Mouse (Mus musculus) CH12.LX (cell line): ENCODE measurements around the gene Acad12. TPM values are rescaled to one million over a fixed set of nuclear protein-coding genes. Genes with fewer than 3 reads are reported as not detected.

Experiments used
- DNase-seq: peaks from one replicate; pipeline ENCODE4 v3.0.0-alpha.2; 2013; ENCODE audit errors: extremely low read depth
- H3K27ac ChIP-seq: 2 replicates; pipeline ENCODE4 v1.5.1; 2012; ENCODE audit warnings: low read depth, mild to moderate bottlenecking, control low read depth, moderate library complexity; ENCODE audit not compliant: insufficient read depth
- H3K27me3 ChIP-seq: replicated peaks from 2 replicates; pipeline ENCODE3; 2012; ENCODE audit warnings: inconsistent platforms
- H3K36me3 ChIP-seq, 2 experiments: replicated peaks in 1 of 2; 2 replicates each; pipeline versions ENCODE3 to v1.6.1; 2012; ENCODE audit warnings: inconsistent platforms in 1 of 2, low read length in 1 of 2, mild to moderate bottlenecking in 1 of 2, mixed read lengths in 1 of 2, moderate library complexity in 1 of 2; ENCODE audit not compliant: control insufficient read depth in 1 of 2, insufficient read depth in 1 of 2
- H3K4me1 ChIP-seq, 2 experiments: 2 replicates each; pipeline ENCODE4 v1.6.1; 2012; ENCODE audit warnings: inconsistent platforms in 1 of 2, moderate library complexity in 1 of 2; ENCODE audit not compliant: insufficient read depth in 2 of 2, control insufficient read depth in 1 of 2
- H3K4me2 ChIP-seq: 2 replicates; pipeline ENCODE4 v1.6.1; 2012; ENCODE audit warnings: low read depth, mild to moderate bottlenecking, control low read depth; ENCODE audit not compliant: poor library complexity, insufficient read depth, severe bottlenecking
- H3K4me3 ChIP-seq, 3 experiments: fragments of 150-350 bp in 1 of 3; sonication (generic) in 1 of 3; replicated peaks in 1 of 3; 2 replicates each; pipeline versions ENCODE3 to v1.5.1; 2011 to 2012; ENCODE audit warnings: low read depth in 2 of 3, low read length in 2 of 3, mild to moderate bottlenecking in 2 of 3, moderate library complexity in 2 of 3, control low read depth in 1 of 3, improper control_type of control experiment in 1 of 3, inconsistent platforms in 1 of 3, mixed read lengths in 1 of 3; ENCODE audit not compliant: poor library complexity in 1 of 3
- H3K79me2 ChIP-seq: replicated peaks from 2 replicates; pipeline ENCODE4 v1.6.1; 2012; ENCODE audit warnings: mild to moderate bottlenecking, moderate library complexity; ENCODE audit not compliant: control insufficient read depth, poor library complexity, insufficient read depth, severe bottlenecking; ENCODE audit errors: extremely low read depth
- H3K9ac ChIP-seq: 2 replicates; pipeline ENCODE4 v1.6.1; 2012; ENCODE audit warnings: low read depth, mild to moderate bottlenecking, control low read depth, moderate library complexity; ENCODE audit not compliant: insufficient read depth
- H3K9me3 ChIP-seq: replicated peaks from 2 replicates; pipeline ENCODE3; 2012; ENCODE audit warnings: low read length, inconsistent platforms, mixed read lengths
- BHLHE40 ChIP-seq: IDR thresholded peaks from 2 replicates; pipeline ENCODE4 v1.6.1; 2011; ENCODE audit warnings: mild to moderate bottlenecking, low read depth, low read length, improper control_type of control experiment
- CHD1 ChIP-seq: IDR thresholded peaks from 2 replicates; pipeline ENCODE4 v1.6.1; 2012; ENCODE audit warnings: low read depth, low read length, improper control_type of control experiment, inconsistent platforms
- CHD2 ChIP-seq: IDR thresholded peaks from 2 replicates; pipeline ENCODE4 v1.6.1; 2011; ENCODE audit warnings: low read length, improper control_type of control experiment
- E2F4 ChIP-seq: IDR thresholded peaks from 2 replicates; pipeline ENCODE4 v1.6.1; 2011; ENCODE audit warnings: low read depth, low read length, improper control_type of control experiment; ENCODE audit not compliant: insufficient replicate concordance
- EP300 ChIP-seq: IDR thresholded peaks from 2 replicates; pipeline ENCODE4 v1.6.1; 2011; ENCODE audit warnings: low read length, improper control_type of control experiment
- ETS1 ChIP-seq: conservative IDR thresholded peaks from 2 replicates; pipeline ENCODE4 v1.6.1; 2012; ENCODE audit warnings: low read depth, mild to moderate bottlenecking, inconsistent platforms, low read length, improper control_type of control experiment, moderate library complexity
- IRF4 ChIP-seq: IDR thresholded peaks from 2 replicates; pipeline ENCODE4 v1.6.1; 2014; ENCODE audit warnings: low read depth, mild to moderate bottlenecking, inconsistent platforms, low read length, improper control_type of control experiment
- JUN ChIP-seq: IDR thresholded peaks from 2 replicates; pipeline ENCODE4 v1.6.1; 2011; ENCODE audit warnings: low read depth, mild to moderate bottlenecking, low read length, improper control_type of control experiment, moderate library complexity; ENCODE audit not compliant: insufficient read depth
- KAT2A ChIP-seq: IDR thresholded peaks from 2 replicates; pipeline ENCODE4 v1.6.1; 2012; ENCODE audit warnings: low read length, improper control_type of control experiment, inconsistent platforms; ENCODE audit not compliant: insufficient replicate concordance
- MAX ChIP-seq: IDR thresholded peaks from 2 replicates; pipeline ENCODE4 v1.6.1; 2011; ENCODE audit warnings: low read length, improper control_type of control experiment
- MAZ ChIP-seq: IDR thresholded peaks from 2 replicates; pipeline ENCODE4 v1.6.1; 2012; ENCODE audit warnings: low read depth, mild to moderate bottlenecking, inconsistent platforms, low read length, improper control_type of control experiment, moderate library complexity
- MEF2A ChIP-seq: IDR thresholded peaks from 2 replicates; pipeline ENCODE4 v1.6.1; 2014; ENCODE audit warnings: low read depth, mild to moderate bottlenecking, inconsistent platforms, low read length, improper control_type of control experiment, borderline replicate concordance
- MXI1 ChIP-seq: IDR thresholded peaks from 2 replicates; pipeline ENCODE4 v1.6.1; 2011; ENCODE audit warnings: mild to moderate bottlenecking, low read depth, low read length, improper control_type of control experiment
- NELFE ChIP-seq: IDR thresholded peaks from 2 replicates; pipeline ENCODE4 v1.6.1; 2011; ENCODE audit warnings: low read depth, low read length, improper control_type of control experiment
- PAX5 ChIP-seq: IDR thresholded peaks from 2 replicates; pipeline ENCODE4 v1.6.1; 2012; ENCODE audit warnings: low read length, inconsistent platforms, mixed read lengths
- POLR2AphosphoS2 ChIP-seq: IDR thresholded peaks from 2 replicates; pipeline ENCODE4 v1.6.1; 2011; ENCODE audit warnings: low read depth, low read length, improper control_type of control experiment
- SIN3A ChIP-seq: IDR thresholded peaks from 2 replicates; pipeline ENCODE4 v1.6.1; 2012; ENCODE audit warnings: low read length, improper control_type of control experiment, inconsistent platforms
- TBP ChIP-seq: conservative IDR thresholded peaks from 2 replicates; pipeline ENCODE4 v1.6.1; 2011; ENCODE audit warnings: low read depth, low read length, improper control_type of control experiment
- TCF12 ChIP-seq: IDR thresholded peaks from 2 replicates; pipeline ENCODE4 v1.6.1; 2014; ENCODE audit warnings: low read depth, mild to moderate bottlenecking, inconsistent platforms, low read length, improper control_type of control experiment
- UBTF ChIP-seq: IDR thresholded peaks from 2 replicates; pipeline ENCODE4 v1.6.1; 2012; ENCODE audit warnings: low read depth, mild to moderate bottlenecking, inconsistent platforms, low read length, improper control_type of control experiment, moderate library complexity
- USF2 ChIP-seq: conservative IDR thresholded peaks from 2 replicates; pipeline ENCODE4 v1.6.1; 2011; ENCODE audit warnings: low read depth, low read length, improper control_type of control experiment
- ZC3H11A ChIP-seq: IDR thresholded peaks from 2 replicates; pipeline ENCODE4 v1.6.1; 2012; ENCODE audit warnings: low read depth, mild to moderate bottlenecking, inconsistent platforms, low read length, improper control_type of control experiment
- ZKSCAN1 ChIP-seq: IDR thresholded peaks from 2 replicates; pipeline ENCODE4 v1.6.1; 2012; ENCODE audit warnings: low read depth, inconsistent platforms, low read length, improper control_type of control experiment, borderline replicate concordance
- ZNF384 ChIP-seq: IDR thresholded peaks from 2 replicates; pipeline ENCODE4 v1.6.1; 2012; ENCODE audit warnings: low read depth, low read length, improper control_type of control experiment, inconsistent platforms
- dilution Hi-C: fragments of 300-500 bp; cut with MboI; formaldehyde crosslinking; loops from 2 replicates; pipeline ENCODE4 v1.14.3; 2020; ENCODE audit warnings: low sequenced_read_pairs; ENCODE audit not compliant: extremely low pct_unique_long_range_greater_than_20kb, extremely low pct_ligation_motif_present
- in situ Hi-C: fragments of 300-500 bp; cut with MboI; formaldehyde crosslinking; loops from 3 replicates; pipeline ENCODE4 v1.14.3; 2019; ENCODE audit warnings: low sequenced_read_pairs, low pct_ligation_motif_present, low pct_unique_long_range_greater_than_20kb, mixed read lengths
- polyA plus RNA-seq: library from polyadenylated mRNA; unstranded; fragments of >175 nt; gene quantifications from 2 replicates; pipeline ENCODE4 v1.2.1, GENCODE M21; 2012; ENCODE audit warnings: low read depth; ENCODE audit not compliant: insufficient read length
- total RNA-seq, 2 experiments: library from RNA; depleted of rRNA; stranded (reverse); fragments of 300-350 nt in 1 of 2; fragments of >200 nt in 1 of 2; gene quantifications; 2 replicates each; pipeline ENCODE4 v1.2.3; 2012 to 2014

The Acad12 gene
- total and polyA plus RNA-seq, 3 experiments, result 1.9 to 4.1 (median 2.3) TPM

DNA sequence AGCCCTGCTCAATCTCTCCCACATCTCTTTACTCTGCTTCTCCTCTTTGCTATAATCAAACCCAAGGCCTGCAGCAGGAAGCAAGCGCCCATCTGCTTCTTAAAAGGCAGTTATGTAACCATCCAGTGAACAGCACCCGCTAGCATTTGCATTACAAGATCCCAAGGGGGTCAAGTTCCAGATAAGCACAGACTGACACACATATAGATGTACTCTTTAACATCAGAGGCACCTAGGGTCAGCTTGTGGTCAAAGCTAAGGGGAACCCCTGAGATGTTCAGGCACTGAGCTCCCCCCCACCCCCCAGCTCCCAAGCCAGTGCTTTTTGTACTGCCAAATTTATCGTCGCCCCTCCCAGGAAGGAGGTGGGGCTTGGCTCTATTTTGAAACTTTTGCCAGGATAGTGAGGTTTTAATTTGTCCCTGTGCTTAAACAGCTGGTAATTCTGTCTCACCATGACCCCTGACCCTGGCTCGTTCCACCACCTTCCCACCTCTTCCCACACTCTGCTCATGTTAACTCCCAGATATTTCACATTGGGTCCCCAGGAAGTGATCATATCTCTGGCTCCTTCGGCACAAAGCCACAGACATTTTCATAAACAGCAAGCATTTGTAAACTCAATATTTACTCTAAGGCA, 32.2 kb downstream of the Acad12 start:
- peak; percentile 82 for DNase-seq
- H3K9ac ChIP-seq, result no peak overlapping the region

DNA sequence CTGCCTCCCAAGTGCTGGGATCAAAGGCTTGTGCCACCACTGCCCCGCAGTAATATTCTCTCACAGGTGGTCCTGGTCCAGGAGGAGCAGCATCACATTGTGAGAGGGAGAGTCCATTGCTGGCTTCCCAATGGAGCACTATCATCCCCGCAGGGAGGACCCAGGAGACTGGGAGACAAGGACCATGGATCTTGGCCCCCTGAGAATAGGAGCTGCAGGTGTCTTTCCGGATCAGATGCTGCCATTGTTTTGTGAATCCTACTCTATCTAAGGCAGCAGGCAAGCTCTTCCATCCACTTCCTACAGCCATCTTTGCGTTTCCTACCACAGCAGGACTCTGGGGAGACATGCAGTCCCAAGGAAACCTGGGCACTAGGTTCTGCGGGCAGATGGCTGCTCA, 33.0 kb downstream of the Acad12 start:
- DNase-seq, result no peak
- in situ Hi-C loops, result loop anchor here (5.0 kb wide), 1 partner anchor 33 kb away; no protein-coding TSS in a partner anchor

More for the DNA sequence above, 32.2 kb downstream of the Acad12 start:
- peaks cover 23 to 59% of the 10 kb centered on the region in 2 experiments for H3K4me1 ChIP-seq
- no peaks in the 10 kb centered on the region for H3K27me3 ChIP-seq
- TF ChIP-seq ZNF384, result no peak
- no peak for TF ChIP-seq MAX
- TF ChIP-seq MAZ, result peak; percentile 61; the same call in 1 of the 2 replicates
- no peak for TF ChIP-seq SIN3A
- TF ChIP-seq ZC3H11A, result no peak
- no peak for TF ChIP-seq ZKSCAN1
- TF ChIP-seq MEF2A, result peak; percentile 75
- TF ChIP-seq JUN, result no peak
- no peak for TF ChIP-seq EP300
- TF ChIP-seq ETS1, result peak; percentile 81
- TF ChIP-seq CHD1, result no peak
- no peak for TF ChIP-seq KAT2A
- TF ChIP-seq NELFE, result no peak
- TF ChIP-seq CHD2, result no peak
- 0 out of 2 replicates have a peak, but pooled peaks have one; percentile 30 for TF ChIP-seq IRF4
- TF ChIP-seq BHLHE40, result peak; percentile 72
- no peak for TF ChIP-seq USF2
- H3K9me3 ChIP-seq, result no peaks in the 10 kb centered on the region
- H3K79me2 ChIP-seq, result no peaks in the 10 kb centered on the region
- H3K4me2 ChIP-seq, result peak overlapping the region; percentile 42
- dilution Hi-C loops (no loop called here), in situ Hi-C loops (loop anchor here (5.0 kb wide), 1 partner anchor 34 kb away; no protein-coding TSS in a partner anchor)
- no peak overlapping the region for H3K27ac ChIP-seq
- H3K4me3 ChIP-seq, result no peak overlapping the region
- peaks cover 0 to 14% of the 10 kb centered on the region in 2 experiments for H3K36me3 ChIP-seq

More for the DNA sequence above, 33.0 kb downstream of the Acad12 start:
- Histone ChIP-seq H3K27me3 (no peaks in the 10 kb centered on the region), H3K4me1 (peaks cover 23 to 61% of the 10 kb centered on the region in 2 experiments), H3K79me2 (no peaks in the 10 kb centered on the region), H3K36me3 (peaks cover 0 to 12% of the 10 kb centered on the region in 2 experiments), H3K4me3 (no peak overlapping the region), H3K9me3 (no peaks in the 10 kb centered on the region), H3K4me2 (no peak overlapping the region), H3K27ac (no peak overlapping the region), H3K9ac (no peak overlapping the region)
- dilution Hi-C loops, result no loop called here
- TF ChIP-seq E2F4 (no peak), MAX (no peak), ZKSCAN1 (no peak), MXI1 (no peak), JUN (no peak), BHLHE40 (no peak), PAX5 (no peak), TBP (no peak), EP300 (no peak), UBTF (no peak), TCF12 (no peak), POLR2AphosphoS2 (no peak)
